Mouse (Mus musculus) gastrocnemius, postnatal 4 days (tissue): ENCODE measurements around the gene Depdc1b. TPM values are rescaled to one million over a fixed set of nuclear protein-coding genes. Genes with fewer than 3 reads are reported as not detected.

Source experiments
- DNase-seq, 2 experiments: peaks; one replicate each; pipeline ENCODE4 v3.0.0; 2021 to 2022; ENCODE audit warnings: low spot score in 2 of 2, mixed read lengths in 2 of 2
- total RNA-seq, 2 experiments: library from RNA; stranded (reverse); gene quantifications; 2 replicates each; pipeline ENCODE4 v1.2.3; 2021

The Depdc1b gene
- total RNA-seq, 2 experiments from 2014 or later = 3.6 to 4.2 TPM

- DNase-seq = peak in 1 of 2 experiments; percentile 33
Measured at GRCm38 (mm10) chr13:108347016-108347415, 30.9 kb downstream of the Depdc1b start.

- DNase-seq = no peak
Measured at GRCm38 (mm10) chr13:108349624-108350023, 33.5 kb downstream of the Depdc1b start.

- DNase-seq = no peak
Measured at GRCm38 (mm10) chr13:108353781-108354180, 37.6 kb downstream of the Depdc1b start.

GRCm38 (mm10) chr13:108354804-108355552, 38.8 kb downstream of the Depdc1b start:
- no peak for DNase-seq

GRCm38 (mm10) chr13:108357362-108357761, 41.2 kb downstream of the Depdc1b start:
- DNase-seq = no peak

- DNase-seq = no peak
Measured at GRCm38 (mm10) chr13:108358228-108358627, 42.1 kb downstream of the Depdc1b start.

- DNase-seq = no peak
Measured at GRCm38 (mm10) chr13:108367496-108367895, 51.4 kb downstream of the Depdc1b start.

GRCm38 (mm10) chr13:108370241-108370941, 54.3 kb downstream of the Depdc1b start:
- no peak for DNase-seq

- no peak for DNase-seq
Measured at GRCm38 (mm10) chr13:108371352-108371921, 55.3 kb downstream of the Depdc1b start.

GRCm38 (mm10) chr13:108373231-108373630, 57.1 kb downstream of the Depdc1b start:
- no peak for DNase-seq

- DNase-seq = no peak
Measured at GRCm38 (mm10) chr13:108376637-108377036, 60.5 kb downstream of the Depdc1b start.

GRCm38 (mm10) chr13:108381161-108381560, 65.0 kb downstream of the Depdc1b start:
- DNase-seq = no peak

GRCm38 (mm10) chr13:108383051-108383450, 66.9 kb downstream of the Depdc1b start:
- no peak for DNase-seq

- DNase-seq = no peak
Measured at GRCm38 (mm10) chr13:108386058-108386457, 69.9 kb downstream of the Depdc1b start.

- no peak for DNase-seq
Measured at GRCm38 (mm10) chr13:108390565-108390964, 74.4 kb downstream of the Depdc1b start.

GRCm38 (mm10) chr13:108403197-108403596, 87.1 kb downstream of the Depdc1b start:
- no peak for DNase-seq

- no peak for DNase-seq
Measured at GRCm38 (mm10) chr13:108404372-108404771, 88.2 kb downstream of the Depdc1b start.

- DNase-seq = no peak
Measured at GRCm38 (mm10) chr13:108415464-108415863, 99.3 kb downstream of the Depdc1b start.

GRCm38 (mm10) chr13:108418741-108419507, 102.8 kb downstream of the Depdc1b start:
- DNase-seq = no peak

GRCm38 (mm10) chr13:108426322-108426721, 110.2 kb downstream of the Depdc1b start:
- no peak for DNase-seq

- no peak for DNase-seq
Measured at GRCm38 (mm10) chr13:108428809-108429208, 112.7 kb downstream of the Depdc1b start.
